Mouse (Mus musculus): ENCODE data around the gene Fam20c.

Fam20c gene

DNA sequence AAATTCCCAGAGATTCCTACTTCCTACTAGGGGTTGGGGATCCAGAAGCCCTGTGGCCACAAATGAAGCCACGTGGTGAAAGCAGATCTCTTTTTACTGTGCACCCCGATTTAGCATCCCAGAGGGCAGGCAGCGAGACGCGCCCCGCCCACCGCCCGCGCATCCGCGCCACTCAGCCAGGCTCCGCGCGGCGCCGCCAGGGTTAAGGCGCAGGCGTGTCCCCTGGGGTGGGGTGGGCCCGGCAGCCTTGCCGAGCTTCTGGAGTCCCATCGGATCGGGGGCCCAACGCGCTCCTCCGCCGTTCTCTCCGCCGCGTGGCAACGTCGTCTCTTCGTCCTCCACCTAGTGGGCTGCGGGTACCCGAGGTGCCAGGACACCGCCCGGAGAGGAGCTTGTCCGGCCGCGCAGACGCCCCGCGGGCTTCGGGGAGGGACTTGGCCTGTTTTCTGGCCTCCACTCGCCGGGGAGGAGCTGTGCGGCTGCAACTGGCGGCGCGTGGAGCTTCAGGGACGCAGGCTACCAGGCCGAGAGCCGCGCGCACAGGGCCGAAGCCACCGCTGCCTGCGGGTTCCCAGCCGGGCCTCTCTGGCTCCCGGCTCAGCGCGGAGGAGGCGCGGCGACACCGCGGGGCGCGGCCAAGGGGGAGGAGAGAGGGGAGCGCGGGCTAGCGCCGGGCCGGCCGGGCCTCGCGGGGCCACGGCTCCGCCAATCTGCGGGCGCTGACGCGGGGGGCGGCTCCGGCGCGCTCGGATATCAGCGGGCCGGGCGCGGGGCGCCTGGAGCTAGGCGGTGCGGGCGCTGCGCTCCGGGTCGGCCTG lies at the start of gene Fam20c:
Fam20c (plus strand) TSS at position 212 of the 818 bp plus-strand sequence.
- DNase-seq: peak; percentile 77 to 94

DNA sequence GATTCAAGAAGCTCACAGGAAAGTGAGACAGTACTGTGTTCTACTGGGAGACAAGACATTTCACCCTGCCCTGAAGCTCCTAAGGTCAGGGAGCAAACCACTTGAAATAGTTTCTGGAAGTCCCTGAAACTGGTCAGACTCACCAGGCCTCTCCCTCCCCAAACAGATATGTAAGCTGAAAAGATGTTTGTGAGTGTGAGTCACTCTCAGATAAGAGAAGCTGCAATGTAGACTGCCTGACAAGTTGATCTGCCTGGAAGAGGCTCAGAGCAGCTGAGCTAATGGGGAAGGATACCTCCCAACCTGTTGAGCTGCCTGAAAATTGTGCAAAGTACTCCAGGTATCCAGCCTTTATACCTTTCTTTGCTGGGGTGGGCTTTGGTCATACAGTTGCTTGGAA lies 46.9 kb upstream of the Fam20c start:
- DNase-seq: no peak

DNA sequence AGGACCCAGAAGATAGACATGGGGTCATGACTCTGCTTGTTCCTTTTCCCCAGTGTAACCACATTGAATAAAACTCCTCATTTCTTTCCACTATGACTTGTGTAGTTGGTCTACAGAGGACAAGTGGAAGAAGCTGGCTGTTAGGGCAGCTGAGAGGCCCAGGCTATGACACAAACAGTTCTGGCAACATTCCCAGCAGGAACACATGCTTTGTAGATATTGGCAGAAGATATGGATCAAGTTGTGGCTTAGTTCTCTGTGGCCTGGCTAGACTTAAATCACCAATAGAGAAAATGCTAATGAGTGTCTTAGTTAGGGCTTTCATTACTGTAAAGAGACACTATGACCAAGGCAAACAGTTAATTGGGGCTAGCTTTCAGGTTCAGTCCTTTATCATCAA lies 45.7 kb upstream of the Fam20c start:
- DNase-seq: no peak

DNA sequence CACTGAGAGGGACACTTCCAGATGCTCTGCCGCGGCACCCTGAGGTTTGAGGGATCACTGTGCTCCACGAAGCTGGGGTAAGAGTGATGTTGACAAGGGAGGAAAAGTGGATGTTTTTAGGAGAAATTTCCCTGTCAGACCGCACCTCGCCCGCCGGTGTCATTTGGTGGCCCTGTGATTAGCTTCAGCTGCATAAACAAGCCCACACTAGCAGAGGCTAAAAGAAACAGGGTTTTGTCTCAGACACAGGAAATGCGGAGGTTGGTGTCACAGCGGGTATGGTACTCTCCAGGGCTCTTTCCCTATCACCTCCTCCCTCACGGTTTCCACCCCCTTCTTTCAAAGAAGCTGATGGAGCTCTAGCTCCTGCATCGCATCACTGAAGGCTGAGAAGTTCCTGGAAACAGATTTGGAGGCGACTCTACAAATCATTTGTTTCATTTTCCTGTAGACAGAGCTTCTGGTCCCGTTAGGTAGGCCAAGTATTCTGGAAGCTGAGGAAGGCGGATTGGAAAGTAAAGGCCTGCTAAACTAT lies 38.7 kb upstream of the Fam20c start:
- no peak for DNase-seq

DNA sequence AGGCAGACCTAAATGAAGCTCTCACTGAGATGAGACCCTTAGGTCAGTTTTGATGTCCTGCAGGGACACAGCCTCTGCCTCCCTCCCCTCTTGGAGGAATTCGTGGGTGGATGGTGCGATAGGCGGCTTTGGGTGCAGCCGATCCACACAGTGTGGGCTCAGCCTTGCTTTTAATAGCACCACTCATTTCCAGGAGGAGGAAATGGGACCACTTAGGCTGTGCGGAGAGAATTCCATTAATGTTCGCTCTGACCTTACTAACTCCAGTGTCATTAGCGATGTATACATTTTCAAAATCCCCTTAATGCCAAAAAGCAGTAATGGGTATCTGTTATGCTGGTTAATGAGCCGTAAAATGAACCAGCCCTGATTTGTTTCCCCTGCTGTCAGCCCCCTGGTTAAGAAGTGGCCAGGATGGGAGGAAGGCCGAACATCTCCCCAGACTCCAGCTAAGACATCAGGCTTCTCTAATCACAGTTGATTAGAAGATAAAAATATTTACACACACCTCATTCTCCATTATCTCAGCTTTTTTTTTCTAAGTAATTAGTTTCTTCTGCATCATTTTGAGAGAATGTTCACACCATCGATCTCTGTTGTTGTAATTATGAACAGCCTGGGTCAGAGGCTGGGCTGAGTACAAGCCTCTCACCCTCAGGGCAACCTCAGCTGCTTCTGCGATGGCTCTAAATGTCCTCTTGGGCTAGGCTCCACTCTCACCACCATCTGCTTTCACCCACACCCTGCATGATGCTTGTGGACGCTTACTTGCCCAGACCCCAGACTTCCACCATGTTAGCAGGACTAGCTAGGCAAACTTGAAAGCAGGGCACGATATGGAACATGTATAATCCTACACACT lies 33.8 kb upstream of the Fam20c start:
- no peak for DNase-seq

DNA sequence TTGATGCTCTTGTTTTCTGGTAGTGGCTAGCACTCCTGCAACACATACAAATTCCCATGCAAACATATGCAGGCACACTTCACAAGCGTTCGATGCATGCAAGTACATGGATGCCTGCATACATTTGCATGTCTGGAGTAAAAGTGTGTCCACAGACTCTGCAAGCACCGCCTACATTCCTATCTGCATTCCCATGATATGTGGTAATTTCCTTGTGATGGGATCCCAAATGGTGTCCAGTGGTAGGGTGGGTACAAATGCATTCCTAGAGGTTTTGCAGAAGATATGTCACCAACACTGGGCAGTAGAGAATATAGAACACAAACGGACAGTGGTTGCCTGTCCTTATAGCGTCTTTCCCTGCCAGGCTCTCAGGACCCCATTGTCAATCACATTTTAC lies 29.9 kb upstream of the Fam20c start:
- DNase-seq: no peak

DNA sequence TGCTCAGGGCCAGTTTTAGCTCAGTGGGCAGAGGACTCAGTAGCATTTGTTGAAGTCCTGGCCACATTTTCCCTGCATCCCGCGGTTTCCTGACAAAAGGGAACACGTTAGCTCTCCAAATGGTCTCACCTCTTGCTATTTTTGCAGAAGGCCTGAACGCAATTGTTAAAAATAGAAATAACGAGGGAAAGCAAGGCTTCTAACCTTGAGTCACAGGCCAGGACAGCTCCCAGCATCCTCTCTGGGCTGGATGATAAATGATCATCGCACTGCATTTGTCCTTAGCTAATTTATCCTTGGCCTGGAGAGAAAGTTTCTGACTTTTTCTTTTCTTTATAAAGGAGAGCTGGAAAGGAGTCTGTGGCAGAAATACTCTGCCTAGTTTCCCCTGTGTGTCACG lies 29.2 kb upstream of the Fam20c start:
- no peak for DNase-seq

DNA sequence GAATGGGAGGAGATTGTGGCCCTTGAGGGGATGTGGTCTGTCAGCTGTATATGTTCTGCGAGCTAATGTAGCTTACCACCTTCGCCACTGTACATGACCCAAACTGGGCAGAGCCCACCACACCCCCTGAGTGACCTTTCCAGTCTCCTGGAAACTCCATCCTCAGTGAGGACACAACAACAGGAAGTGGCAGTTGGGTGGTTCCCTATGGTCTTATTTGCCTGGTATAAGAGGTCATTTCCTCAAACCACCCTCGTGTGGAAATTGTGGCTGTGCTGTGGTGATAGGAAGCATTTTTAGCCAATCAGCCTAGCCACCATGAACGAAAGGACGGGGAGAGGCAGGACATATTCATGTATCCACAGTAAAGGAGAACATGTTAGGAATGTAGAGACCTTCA lies 23.5 kb upstream of the Fam20c start:
- DNase-seq: no peak

DNA sequence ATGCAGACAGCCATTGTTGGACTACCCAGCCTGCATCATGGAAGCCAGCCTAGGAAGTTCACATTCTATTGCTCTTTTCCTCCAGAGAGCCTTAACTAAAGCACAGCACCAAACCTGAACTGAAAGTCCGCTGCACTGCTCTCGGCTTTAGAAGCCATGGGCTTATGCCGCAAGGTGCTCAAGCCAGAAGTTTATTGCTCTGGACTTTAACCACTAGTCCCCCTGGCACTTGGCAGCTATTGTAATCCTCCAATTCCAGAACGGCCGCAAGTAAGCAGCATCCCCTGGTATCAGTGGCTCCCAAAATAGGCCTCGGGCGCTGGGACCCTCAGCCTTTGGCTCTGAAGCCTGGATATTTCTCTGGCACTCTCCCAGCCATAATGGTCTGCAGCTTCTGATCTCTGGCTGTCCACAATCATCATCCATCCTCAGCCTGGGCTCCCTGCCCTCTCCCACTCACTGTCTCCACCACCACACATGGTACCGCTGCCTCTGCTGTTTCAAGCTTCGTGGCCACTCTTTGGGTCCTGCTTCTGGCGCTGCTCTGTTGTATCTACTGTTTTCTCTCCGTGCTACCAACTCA lies 20.9 kb upstream of the Fam20c start:
- DNase-seq: peak; percentile 18 to 53

DNA sequence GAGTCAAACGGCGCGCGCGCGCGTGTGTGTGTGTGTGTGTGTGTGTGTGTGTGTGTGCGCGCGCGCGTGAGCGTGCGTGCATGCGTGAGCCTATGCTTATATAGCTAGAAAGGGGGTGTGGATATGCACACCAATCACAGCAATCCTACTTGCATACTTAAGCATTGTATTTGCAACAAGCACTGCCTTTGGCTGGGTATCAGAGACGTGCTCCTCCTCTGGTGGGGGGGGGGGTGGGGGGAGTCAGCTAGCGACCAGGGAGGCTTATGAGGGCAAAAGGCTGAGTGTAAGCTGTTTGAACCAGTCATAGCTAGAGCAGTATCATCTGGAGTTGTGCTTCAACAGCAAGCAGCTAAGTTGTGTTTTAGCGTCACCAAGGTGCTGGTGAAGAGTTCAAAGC lies 20.3 kb upstream of the Fam20c start:
- DNase-seq: peak in 1 of 2 experiments; percentile 45

DNA sequence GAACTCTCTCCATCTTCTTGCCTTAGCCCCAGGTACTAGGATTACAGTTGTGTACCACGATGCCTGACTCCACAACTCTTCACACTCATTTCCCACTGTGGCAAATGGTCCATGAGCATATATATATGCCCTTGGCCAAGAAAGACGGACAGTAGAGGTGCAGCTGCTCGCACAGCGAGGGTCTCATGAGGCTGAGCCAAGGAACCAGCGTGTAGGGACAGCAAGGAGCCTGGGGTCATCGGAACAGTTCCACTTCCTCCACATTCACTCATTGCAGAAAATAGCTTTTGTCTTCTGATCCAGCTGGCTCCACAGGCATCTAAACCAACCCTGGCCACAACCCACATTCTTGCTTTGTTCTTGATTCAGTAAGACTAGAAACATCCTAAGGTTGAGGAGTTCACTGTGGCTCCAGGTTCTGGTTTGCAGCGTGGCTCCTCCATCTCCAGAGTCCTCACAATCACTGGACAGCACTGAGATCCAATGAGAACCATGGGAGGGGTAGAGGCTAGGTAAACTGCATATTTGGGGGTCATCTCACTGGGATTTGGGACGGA lies 19.0 kb upstream of the Fam20c start:
- no peak for DNase-seq

DNA sequence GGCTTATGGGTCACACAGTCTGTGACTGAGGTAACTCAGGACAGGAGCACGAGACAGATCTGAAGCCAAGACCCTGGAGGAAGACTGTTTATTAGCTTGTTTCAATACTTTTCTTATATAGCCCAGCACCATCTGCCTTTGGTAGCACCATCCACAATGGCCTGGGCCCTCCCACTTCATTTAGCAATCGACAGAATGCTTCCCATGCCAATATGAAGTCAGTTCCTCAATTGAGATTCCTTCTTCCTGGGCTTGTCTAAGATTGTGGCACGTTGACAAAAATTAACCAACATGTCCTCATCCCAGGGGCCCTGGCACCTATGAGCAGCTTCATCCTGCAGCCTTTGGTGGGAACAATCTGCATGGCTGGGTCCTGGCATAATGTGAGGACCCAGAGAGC lies 14.2 kb upstream of the Fam20c start:
- DNase-seq: no peak

DNA sequence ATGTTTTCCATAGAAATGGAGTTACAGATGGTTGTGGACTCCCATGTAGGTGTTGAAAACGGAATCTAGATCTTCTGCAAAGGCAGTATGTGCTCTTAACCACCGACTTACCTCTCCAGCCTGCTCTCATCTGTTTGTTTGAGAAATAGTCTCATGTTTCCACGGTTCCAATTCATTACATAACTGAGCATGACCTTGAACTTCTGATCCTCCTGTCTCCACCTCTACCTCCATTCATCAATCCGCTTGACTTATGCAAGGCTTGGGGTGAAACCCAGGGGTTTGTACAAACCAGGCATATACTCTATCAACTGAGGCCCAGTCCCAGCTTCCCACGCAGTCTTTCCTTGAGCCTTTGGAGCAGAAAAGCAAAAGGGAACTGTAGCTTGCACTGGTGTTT lies 12.8 kb upstream of the Fam20c start:
- no peak for DNase-seq

DNA sequence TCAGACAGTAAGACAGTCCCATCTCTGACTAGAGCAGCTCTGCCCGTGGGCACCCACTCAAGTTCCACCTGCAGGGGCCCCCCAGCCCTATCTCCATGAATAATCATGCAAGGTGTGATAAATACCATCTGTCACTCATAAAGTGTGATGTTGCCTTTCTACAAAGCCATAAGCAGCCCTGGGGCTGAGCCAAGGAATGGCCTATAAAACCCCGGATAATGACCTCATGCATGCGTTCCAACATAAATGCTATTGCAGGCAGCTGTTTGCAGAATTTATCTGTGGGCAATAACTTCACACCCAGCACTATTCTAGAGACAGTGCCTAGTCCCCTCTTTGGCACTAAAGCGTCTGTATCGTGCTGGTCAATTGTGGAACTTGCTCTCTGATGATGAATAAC lies 12.0 kb upstream of the Fam20c start:
- DNase-seq: no peak

DNA sequence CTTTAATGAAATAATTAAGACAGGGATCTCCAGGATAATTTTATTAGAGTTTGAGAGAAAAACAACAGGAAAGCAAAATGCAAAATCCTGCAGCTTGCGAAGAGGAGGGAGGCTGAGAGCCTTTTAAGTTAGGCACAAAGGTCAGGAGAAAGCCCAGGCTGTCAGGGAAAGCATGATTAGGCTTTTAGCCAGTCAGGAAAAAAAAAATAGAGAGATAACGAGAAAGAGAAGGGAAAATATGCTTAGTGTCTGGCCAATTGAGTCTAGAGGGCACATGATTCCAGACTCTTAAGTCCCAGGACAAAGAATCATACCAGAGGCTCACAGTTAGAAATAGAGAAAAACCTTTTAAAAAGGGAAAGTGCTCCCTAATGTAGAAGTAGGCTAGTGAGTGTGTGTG lies 10.7 kb upstream of the Fam20c start:
- no peak for DNase-seq

DNA sequence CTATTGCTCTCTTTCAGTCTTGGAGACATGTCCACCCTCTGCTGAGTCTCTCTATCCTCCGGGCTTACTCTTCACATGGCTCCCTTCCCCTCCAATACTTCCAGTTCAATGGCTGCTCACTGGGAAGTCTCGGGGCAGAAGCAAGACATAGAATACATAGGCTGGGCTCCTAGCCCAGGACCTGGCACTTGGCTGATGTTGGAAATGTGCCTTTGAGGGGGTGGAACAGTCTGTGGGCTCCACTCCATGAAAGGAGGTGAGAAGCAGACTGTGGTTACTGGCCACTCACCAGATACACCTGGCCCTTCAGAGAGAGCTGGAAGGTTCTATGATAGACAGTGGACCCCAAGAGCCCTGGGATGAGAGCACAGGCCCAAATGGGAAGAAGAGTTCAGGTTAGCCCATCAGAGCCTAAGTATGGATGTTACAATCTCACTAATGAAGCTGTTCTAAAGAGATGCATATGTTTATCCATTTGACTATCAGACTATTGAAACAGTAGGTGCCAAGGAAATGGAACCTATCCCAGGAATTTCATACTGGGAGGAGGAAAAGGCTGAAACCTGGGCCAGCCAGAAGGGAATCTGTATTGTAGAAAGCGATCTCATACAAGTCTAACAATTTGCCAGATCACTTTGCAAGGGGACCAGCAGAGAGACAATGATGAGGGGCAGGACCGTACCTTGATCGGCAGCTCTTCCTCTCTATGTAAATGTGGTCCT lies 8.8 kb upstream of the Fam20c start:
- DNase-seq: peak in 1 of 2 experiments; percentile 26

DNA sequence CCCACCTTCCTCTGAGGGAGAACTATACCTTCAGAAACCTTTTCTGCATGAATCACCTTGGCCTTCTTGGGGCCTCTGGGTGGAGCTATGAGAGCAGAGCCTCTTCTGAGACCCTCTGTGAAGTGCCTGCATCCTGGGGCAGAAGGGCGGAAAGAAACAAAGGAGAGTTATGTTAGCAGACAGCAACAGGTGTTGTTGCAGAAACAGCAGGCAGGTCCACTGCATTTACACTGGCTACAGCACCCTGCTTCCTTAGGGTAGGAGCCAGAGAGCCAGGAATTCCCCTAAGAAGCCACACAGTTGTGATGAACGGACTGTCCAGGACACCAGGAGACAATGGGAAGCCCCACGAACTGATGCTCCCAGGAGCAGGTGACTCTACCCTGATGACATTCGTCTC lies 1.0 kb upstream of the Fam20c start:
- DNase-seq: no peak

DNA sequence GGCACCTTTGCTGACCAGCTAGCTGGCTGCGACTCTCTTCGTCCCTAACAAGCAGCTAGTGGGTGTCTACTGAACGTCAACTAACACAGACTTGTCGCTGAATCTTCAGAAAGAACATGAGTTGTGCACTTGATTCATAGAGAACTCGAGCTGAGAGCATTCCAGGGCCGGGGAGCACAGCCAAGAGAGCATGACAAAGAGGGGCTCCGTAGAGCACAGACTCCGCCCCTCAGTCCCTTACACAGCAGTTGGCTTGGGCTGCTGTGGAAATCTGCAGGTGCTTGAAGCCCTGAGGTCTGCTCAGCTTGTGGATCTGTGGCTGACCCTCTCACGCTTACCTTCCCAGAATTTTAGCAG lies 390 bp upstream of the Fam20c start:
- no peak for DNase-seq

DNA sequence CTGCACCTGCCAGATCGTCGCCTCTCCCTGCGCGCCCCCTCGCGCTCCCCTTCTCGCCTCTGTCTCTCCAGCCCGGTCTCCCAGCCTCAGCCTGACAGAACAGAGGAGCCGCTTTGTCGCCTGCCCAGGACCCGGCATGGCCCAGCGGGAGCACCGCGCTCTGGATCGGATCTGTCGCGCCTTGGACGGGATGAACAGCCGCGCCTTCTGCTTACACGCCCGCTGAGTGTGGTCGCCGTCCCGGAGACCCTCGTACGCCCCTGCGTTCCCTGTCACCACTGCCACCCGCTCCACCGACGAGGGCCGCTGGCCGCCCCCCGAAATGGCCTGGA lies 773 bp downstream of the Fam20c start:
- no peak for DNase-seq

DNA sequence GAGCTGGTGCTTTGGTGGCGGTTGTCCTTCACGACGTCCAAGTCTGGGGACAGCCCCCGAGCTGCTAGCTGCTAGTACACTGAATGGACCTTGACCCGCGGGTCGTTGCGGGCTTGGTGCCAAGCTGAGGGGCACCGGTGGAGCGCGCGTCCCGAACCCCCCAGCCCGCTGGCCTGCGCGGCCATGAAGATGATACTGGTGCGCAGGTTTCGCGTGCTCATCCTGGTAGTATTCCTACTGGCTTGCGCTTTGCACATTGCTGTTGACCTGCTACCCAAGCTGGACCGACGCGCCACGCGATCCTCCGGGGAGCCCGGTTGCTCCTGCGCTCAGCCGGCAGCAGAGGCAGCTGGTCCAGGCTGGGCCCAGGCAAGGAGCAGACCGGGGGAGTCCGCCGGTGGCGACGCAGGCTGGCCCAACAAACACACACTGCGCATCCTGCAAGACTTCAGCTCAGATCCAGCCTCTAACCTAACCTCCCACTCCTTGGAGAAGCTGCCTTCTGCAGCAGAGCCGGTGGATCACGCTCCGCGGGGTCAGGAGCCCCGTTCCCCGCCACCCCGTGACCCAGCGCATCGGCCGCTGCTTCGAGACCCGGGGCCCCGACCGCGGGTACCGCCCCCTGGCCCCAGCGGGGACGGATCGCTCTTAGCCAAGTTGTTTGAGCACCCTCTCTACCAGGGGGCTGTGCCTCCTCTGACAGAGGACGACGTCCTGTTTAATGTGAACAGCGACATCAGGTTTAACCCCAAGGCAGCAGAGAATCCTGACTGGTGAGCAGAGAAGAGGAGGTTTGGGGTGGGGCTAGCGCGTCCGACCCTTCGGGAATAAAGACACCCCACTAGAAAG lies 1.4 kb downstream of the Fam20c start:
- peak; percentile 58 to 80 for DNase-seq

DNA sequence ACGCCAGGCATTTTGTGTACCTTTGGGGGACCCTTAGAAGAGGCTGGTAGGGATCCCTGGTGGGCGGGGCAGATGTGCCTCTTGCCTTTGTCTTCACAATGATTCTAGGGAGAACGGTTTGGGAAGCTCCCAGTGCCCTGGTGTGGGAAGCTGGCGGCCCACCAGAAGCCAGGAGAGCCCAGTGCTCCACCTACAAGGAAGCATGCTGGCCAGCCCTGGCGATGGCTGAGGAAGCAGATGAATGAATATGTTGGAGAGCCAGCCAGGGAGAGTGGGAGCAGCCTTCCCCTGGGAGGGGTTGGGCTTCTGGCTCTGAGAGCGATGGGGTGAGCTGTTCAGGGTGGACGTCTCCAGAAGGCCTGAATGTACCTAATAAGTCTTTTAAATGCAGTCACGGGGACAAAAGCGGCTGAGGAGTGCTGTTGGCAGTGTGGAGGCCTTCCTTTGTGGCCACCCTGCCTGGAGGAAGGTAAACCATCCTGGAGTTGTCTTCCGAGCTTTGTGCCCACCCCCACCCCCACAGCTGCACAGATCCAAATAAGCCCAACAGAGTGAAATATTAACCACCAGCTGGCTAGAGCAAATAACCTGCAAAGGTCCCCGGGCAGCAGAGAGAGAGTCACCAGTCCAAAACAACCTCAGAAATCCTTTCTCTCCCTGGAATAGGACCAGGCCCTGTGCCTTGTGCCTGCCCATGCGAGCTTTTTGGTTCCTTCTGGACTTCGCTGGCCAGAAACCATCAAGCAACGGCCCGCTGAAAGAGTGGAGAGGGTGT lies 2.2 kb downstream of the Fam20c start:
- peak; percentile 74 to 88 for DNase-seq
